Mouse (Mus musculus): ENCODE measurements around the gene Cbarp. TPM values are rescaled to one million over a fixed set of nuclear protein-coding genes. Genes with fewer than 3 reads are reported as not detected.
A peak's percentile ranks its signal among the peaks of the same experiment; 100 is the strongest.

Cbarp gene
- total RNA-seq (2021): 100 to 1,000 TPM; 431 to 463 TPM

DNA sequence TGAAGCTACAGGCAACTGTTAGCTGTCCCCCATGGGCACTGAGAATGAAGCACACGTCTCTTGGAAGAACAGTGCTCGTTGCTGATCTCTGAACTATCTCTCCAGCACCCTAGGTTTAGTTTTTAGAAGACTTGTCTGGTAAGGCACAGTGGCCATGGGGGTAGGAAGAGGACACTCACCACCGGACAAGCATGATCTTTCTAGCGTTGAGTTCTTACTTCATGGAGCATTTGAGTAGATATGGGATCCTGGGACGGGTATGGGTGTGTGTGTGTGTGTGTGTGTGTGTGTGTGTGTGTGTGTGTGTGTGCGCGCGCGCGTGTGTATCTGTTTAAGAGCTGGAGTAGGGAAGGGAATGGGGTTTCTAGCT, at the start of gene Cbarp:
Gene Cbarp, minus strand, starts transcription at position 170 of the 370 bp plus-strand sequence.
- no peak for DNase-seq (ENCODE audit: low spot score in 2 of 2)
- intact Hi-C loops (cut with DNase I): no loop called here

- intact Hi-C loops (cut with DNase I): no loop called here
- no peak for DNase-seq (ENCODE audit: low spot score in 2 of 2)
These were observed 49.4 kb upstream of the Cbarp start for GRCm38 (mm10) chr10:80189999-80190398.

GRCm38 (mm10) chr10:80188453-80189024, 47.9 kb upstream of the Cbarp start:
- no peak for DNase-seq (ENCODE audit: low spot score in 2 of 2)
- intact Hi-C loops (cut with DNase I): no loop called here

- intact Hi-C loops (cut with DNase I): no loop called here
- DNase-seq (ENCODE audit: low spot score in 2 of 2): no peak
These were observed 47.1 kb upstream of the Cbarp start for GRCm38 (mm10) chr10:80187739-80188138.

GRCm38 (mm10) chr10:80186649-80187048, 46.0 kb upstream of the Cbarp start:
- DNase-seq (ENCODE audit: low spot score in 2 of 2): no peak
- intact Hi-C loops (cut with DNase I): no loop called here

DNA sequence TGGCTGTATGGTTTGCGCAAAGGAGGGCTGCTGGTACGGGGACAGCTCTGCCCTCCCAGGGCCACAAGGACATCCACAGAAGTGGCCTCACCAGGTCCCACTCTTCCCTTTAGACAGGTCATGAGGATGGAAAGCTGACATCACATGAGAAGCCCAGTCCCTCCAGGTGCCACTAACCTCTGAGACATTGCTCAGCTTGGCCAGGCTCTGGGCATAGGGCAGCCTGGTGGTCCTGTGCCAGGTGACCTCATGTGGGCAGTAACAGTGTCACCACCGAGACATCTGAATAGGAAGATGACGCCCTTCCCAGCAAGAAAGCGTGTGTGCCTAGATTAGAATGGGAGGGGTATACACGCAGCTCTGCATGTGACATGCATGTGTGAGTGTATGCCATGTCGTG, 41.9 kb upstream of the Cbarp start:
- no peak for DNase-seq (ENCODE audit: low spot score in 2 of 2)
- intact Hi-C loops (cut with DNase I): no loop called here

DNA sequence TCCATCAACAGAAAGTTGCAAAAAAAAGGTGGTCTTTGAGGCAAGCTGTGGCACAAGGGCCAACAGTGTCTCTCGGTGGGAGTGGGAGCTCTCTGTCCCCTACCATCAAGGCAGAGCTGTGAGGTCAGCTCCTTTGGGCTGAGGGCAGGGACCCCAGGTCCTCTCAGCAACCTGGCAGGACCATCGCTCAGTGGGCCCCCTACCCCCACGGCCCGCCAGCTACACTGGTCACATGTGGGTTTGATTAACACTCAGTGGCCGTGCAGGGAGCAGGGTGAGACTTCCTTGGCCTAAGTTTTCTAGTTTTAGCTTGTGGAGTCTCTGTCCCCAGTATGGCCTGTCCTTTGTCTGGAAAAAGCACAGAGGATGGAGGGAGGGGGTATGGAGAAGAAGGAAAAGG, 40.2 kb upstream of the Cbarp start:
- intact Hi-C loops (cut with DNase I): no loop called here
- DNase-seq (ENCODE audit: low spot score in 2 of 2): no peak

DNA sequence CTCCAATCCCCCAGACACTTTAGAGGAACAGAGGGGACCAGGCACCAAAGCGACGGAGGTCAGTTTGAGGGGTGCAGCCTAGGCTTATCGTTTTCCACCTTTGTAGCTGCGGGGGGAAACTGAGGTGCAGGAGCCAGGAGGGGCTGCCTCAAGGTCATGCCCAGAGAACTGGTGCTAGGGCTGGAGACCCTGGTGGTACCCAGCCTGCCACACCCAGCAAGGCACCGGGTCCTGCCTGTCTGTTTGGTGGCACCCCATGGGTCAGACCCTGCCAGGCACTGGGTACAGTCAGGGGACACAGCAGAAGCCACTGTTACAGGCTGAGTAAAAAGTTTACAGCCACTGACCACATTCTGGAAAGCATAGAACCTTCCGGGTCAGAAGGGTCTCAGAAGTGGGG, 39.7 kb upstream of the Cbarp start:
- DNase-seq (ENCODE audit: low spot score in 2 of 2): no peak
- intact Hi-C loops (cut with DNase I): no loop called here

DNA sequence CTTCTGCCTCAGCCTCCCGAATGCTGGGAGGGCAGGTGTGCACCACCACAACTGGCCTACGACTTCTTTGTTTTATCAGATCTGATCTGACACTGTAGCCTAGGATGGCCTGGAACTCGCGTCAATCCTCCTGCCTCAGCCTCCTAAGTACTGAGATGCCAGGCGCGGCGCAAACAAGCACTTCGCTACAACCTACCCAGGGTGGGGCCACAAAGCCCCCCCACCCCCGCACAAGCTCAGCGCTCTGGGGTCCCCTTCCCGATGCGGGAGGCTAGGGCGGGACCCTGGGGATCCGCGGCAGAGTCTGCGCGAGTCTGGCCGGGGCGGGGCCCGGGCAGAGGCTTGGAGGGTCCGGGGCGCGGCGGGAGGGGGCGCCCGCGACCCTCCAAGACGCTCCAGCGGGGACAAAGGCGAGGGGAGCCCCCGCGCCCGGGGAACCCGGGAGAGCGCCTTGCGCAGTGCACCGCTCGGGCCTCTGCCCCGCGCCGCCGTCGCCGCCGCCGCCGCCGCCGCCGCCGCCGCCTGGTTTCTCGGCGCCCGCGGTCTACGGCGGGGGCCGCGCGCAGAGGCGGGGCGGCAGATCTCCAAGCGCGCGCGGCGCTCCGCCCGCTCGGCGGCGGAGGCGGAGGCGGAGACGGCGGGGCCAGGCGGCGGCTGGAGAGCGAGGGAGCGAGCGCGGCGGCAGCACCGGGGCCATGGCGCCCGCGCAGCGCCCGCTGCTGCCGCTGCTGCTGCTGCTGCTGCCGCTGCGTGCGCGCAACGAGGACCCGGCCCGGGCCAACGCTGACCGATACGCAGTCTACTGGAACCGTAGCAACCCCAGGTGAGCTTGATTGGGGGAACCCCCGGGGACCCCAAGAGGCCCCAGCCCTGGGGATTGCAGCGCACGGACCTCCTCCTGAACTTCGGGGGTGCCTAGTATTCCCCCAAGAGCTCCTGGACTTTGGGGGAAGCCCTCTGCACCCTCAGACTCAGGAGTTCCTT, 38.7 kb upstream of the Cbarp start, which contains the start of gene Efna2:
Gene Efna2, plus strand, starts transcription at position 415 of the 984 bp plus-strand sequence.
- peak; percentile 48 to 71 for DNase-seq (ENCODE audit: low spot score in 2 of 2)
- intact Hi-C loops (cut with DNase I): no loop called here

DNA sequence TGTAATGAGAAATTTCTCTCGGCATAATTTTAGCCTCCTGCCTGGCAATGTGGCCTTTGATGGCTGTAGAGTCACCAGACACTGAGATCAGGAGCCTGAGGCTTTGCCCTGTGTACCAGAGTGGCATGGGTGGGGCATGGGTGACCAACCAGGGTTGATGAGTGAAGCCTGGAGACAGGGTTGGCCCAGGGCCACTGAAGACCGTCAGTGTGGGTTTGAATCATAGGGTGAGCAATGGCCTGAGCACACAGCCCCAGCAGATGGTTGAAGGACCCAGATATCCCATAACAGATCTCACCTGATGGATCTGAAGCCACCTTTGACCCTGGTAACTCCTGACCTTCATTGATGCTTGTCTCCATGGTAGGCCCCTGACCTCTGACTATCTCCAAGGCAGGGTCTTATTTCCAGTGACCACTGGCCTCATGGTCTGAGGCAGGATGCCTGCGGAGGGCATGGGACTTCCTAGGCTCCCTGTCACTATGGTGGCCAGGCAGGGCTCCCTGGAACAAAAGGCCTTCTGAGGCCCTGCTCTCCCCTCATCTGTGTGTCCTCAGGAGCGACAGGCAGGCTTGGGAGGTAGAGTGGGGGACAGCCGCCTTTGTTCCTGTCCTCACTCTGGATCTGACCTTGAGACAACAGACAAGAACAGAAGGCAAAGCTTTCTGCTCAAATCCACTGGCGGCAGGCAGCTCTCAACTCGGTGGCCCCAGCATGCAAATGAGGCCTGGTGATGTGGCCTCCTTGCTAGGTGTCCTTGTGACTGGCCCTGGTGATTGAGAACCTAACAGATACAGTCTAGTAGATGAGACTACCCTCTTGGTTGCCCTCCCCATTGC, 37.0 kb upstream of the Cbarp start:
- intact Hi-C loops (cut with DNase I): no loop called here
- no peak for DNase-seq (ENCODE audit: low spot score in 2 of 2)

- intact Hi-C loops (cut with DNase I): no loop called here
- DNase-seq (ENCODE audit: low spot score in 2 of 2): no peak
These were observed 35.7 kb upstream of the Cbarp start for GRCm38 (mm10) chr10:80176270-80176834.

GRCm38 (mm10) chr10:80175536-80176269, 35.1 kb upstream of the Cbarp start:
- DNase-seq (ENCODE audit: low spot score in 2 of 2): peak in 1 of 2 experiments; percentile 36
- intact Hi-C loops (cut with DNase I): loop anchor here (1.0 kb wide), 1 partner anchor 70 kb away; no protein-coding TSS in a partner anchor

DNA sequence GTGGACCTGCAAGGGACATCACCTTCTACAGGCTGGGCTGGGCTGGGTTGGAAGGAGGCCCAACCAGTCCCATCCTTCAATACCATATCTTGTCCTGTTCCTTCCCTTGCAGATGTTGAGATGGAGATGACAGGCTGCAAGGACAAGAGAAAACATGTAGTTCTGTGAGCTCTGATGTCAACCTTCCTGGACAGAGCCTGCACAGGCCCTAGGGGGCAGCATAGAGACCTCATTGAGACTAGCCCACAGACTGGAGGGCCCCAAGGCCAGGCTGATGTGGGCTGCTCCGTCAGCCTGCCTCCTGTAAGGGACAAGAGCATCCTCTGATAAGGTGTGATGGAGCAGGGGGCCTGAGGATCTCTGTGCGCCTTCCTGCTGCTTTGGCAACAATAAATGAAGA, 34.1 kb upstream of the Cbarp start:
- DNase-seq (ENCODE audit: low spot score in 2 of 2): no peak
- intact Hi-C loops (cut with DNase I): loop anchor here (1.0 kb wide), 1 partner anchor 71 kb away; no protein-coding TSS in a partner anchor

DNA sequence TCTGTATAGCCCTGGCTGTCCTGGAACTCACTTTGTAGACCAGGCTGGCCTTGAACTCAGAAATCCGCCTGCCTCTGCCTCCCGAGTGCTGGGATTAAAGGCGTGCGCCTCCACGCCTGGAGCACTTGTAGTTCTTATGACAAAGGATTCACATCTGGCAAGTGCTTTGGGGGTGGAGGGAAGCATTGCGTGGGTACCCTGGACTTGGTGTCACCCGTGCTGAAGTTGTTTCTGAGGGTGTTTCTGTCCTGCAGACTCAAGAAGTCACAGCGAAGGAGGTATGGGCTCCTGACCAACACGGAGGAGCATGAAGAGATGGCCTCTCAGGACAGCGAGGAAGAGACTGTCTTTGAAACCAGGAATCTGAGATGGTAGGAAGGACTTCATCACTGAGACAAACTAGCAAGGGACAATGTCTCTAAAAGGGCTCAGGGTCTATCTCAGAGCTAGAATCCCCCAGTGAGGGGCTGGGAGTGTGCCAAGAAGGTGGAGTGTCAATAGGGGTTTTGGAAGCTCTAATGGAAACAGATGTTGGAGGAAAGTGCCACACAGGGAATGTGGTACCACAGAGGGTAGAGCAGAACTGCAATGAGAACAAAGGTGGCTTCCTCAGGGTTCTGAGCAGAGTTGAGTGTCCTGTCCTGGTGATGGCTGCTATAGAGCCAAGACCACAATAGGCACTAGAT, 33.5 kb upstream of the Cbarp start:
- DNase-seq (ENCODE audit: low spot score in 2 of 2): no peak
- intact Hi-C loops (cut with DNase I): no loop called here

DNA sequence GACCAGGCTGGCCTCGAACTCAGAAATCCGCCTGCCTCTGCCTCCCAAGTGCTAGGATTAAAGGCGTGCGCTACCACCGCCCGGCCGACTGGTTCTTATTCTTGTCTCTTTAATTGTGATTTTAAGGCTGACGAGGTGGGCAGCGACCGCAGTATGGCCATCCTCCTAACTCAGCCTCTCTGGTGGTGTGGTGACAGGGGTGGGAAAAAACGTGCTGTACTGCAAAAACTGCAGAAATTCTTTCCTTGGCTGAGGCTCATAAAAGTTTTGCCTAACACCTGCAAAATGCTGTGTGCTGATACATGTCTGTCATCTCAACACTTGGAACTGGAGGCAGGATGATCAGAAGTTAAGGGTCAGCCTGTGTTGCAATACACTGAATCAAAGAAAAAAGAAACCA, 32.7 kb upstream of the Cbarp start:
- intact Hi-C loops (cut with DNase I): no loop called here
- DNase-seq (ENCODE audit: low spot score in 2 of 2): peak in 1 of 2 experiments; percentile 27

DNA sequence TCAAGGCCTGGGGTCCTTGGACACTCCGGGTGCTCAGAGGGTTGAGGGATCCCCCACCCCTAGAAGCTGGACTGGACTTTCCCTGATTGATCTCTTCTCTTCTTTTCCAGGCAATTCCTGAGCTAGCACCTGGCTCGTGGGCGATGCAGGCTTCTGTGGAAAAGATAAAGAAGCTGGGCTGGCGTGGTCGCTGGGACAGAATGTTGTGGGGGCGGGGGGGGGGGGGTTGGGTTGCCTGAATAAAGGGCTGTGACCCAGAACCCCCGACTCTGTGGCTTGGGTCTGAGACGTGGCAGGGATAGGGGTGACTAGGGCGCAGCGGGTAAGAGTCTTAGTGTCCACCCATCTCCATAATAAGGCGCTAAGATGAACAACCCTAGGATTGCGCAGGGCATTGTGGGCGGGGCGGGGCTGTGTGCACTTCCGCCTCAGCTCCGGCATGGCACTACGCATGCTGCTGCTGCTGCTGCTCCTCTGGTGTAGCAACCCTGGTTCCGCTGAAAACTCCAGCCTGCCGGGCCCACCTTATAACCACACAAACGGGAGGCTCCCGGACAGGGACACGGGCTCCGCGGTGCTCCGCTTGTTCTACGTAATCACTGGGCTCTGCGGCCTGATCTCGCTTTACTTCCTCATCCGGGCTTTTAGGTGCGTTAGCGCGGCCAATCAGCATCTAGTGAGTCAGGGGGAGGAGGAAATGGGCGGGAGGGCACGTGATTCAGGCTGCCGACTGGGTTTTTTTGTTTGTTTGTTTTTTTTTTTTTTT, 32.1 kb upstream of the Cbarp start, which contains the start of gene 1600002K03Rik:
Gene 1600002K03Rik, plus strand, starts transcription at position 418 of the 766 bp plus-strand sequence.
- DNase-seq (ENCODE audit: low spot score in 2 of 2): peak; percentile 92 to 93
- intact Hi-C loops (cut with DNase I): no loop called here

DNA sequence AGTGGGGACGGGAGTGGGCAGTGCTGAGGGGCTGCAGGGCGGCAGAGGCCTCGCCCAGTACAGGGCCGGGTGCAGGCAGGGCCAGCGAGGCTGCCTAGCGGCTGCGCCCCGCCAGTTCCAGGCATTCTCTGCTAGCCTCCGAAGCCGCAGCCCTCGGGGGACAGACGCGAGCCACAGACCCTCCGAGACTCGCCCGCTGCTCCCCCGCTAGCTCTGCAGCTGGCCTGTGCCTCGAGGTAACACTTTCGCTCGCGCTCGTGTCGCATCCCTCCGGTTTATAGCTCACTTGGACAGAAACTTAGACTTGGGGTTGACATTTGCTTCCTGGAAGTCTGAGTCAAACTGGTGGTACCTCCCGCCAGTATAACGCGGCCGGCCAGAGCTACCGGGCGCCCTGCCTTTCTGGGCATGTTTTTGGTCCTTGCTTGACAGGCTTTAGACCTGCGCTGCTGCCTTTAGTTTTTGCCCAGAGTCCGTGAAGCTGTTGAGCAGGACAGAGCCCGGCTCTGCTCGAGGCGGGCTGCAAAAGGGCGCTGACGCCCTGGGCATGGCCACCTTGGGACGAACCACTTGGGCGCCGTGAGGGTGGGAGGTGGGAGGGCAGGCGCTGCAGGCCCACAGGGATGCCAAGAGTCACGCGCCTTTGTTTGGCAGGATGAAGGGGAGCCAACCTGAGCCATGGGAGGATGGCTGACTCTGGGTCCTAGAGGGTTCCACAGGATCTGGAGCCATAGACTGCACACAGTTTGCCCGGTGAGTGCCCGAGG, 31.3 kb upstream of the Cbarp start:
- peak in 1 of 2 experiments; percentile 25 for DNase-seq (ENCODE audit: low spot score in 2 of 2)

More for the DNA sequence above, 31.3 kb upstream of the Cbarp start:
- intact Hi-C loops (cut with DNase I): no loop called here
